Mouse (Mus musculus): ENCODE results near the gene Rptor. TPM values are rescaled to one million over a fixed set of nuclear protein-coding genes. Genes with fewer than 3 reads are reported as not detected.

Rptor gene
- polyA plus RNA-seq, 1 experiment from 2014 or later, result 13.3 TPM

DNA sequence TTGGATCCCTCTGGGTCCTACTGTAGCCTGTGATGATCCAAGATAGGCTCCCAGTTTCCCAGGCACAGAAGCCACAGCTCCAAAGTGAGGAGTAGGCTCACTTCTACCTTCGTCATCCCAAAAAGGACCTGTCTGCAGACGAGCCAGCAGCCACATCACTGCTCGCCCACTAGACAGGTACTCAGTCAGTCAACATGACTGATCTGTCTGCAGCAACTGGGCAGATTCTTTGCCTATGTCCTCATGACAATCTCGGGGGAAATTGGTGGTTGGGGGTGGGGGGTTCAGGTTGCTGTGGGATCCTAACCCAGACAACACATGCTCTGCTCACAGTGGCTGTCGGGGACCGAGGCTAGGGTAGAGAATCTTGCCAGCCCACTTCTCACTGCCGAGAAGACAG lies 194.1 kb downstream of the Rptor start:
- H3K27ac ChIP-seq (ENCODE audit: poor library complexity, severe bottlenecking), result no peak overlapping the region

GRCm38 (mm10) chr11:119799536-119799935 lies 196.8 kb downstream of the Rptor start:
- Histone ChIP-seq H3K4me1 (replicated peaks) (peaks cover 41% of the 10 kb centered on the region), H3K9ac (no peak overlapping the region), H3K36me3 (peaks cover 17% of the 10 kb centered on the region; the same call in 1 of the 2 replicates), H3K27ac (ENCODE audit: poor library complexity, severe bottlenecking) (no peak overlapping the region), H3K27me3 (replicated peaks) (no peaks in the 10 kb centered on the region), H3K4me3 (no peak overlapping the region), H3K4me2 (no peak overlapping the region), H3K9me3 (replicated peaks) (no peaks in the 10 kb centered on the region)
- ATAC-seq (ENCODE audit: insufficient number of reproducible peaks, low FRiP score), result no peak
- WGBS, result 53% methylated on average over 2 of the region's 2 CpGs

More for the DNA sequence above, 194.1 kb downstream of the Rptor start:
- Histone ChIP-seq H3K9me3 (replicated peaks) (no peaks in the 10 kb centered on the region), H3K9ac (no peak overlapping the region), H3K4me3 (no peak overlapping the region), H3K4me2 (no peak overlapping the region), H3K36me3 (peaks cover 6% of the 10 kb centered on the region; the same call in 1 of the 2 replicates), H3K4me1 (replicated peaks) (peaks cover 45% of the 10 kb centered on the region), H3K27me3 (replicated peaks) (no peaks in the 10 kb centered on the region)
- ATAC-seq (ENCODE audit: insufficient number of reproducible peaks, low FRiP score), result no peak
- WGBS, result 70% methylated on average over 7 of the region's 7 CpGs

- H3K27ac ChIP-seq (ENCODE audit: poor library complexity, severe bottlenecking), result no peak overlapping the region
- H3K27me3 ChIP-seq (replicated peaks), result no peaks in the 10 kb centered on the region
- H3K4me3 ChIP-seq, result no peak overlapping the region
- no peak overlapping the region for H3K4me2 ChIP-seq
- H3K9me3 ChIP-seq (replicated peaks), result no peaks in the 10 kb centered on the region
- no peak for ATAC-seq (ENCODE audit: insufficient number of reproducible peaks, low FRiP score)
- WGBS, result 71% methylated on average over 1 of the region's 1 CpGs
- H3K36me3 ChIP-seq, result peaks cover 17% of the 10 kb centered on the region; the same call in 1 of the 2 replicates
- H3K9ac ChIP-seq, result no peak overlapping the region
- peaks cover 25% of the 10 kb centered on the region for H3K4me1 ChIP-seq (replicated peaks)
Observed at GRCm38 (mm10) chr11:119801855-119802254, 199.2 kb downstream of the Rptor start.

GRCm38 (mm10) chr11:119802947-119803346 lies 200.2 kb downstream of the Rptor start:
- Histone ChIP-seq H3K9ac (no peak overlapping the region), H3K27ac (ENCODE audit: poor library complexity, severe bottlenecking) (no peak overlapping the region), H3K4me2 (no peak overlapping the region), H3K36me3 (peaks cover 17% of the 10 kb centered on the region; the same call in 1 of the 2 replicates), H3K4me3 (no peak overlapping the region), H3K27me3 (replicated peaks) (no peaks in the 10 kb centered on the region), H3K9me3 (replicated peaks) (no peaks in the 10 kb centered on the region), H3K4me1 (replicated peaks) (peaks cover 32% of the 10 kb centered on the region)
- 57% methylated on average over 7 of the region's 7 CpGs for WGBS
- no peak for ATAC-seq (ENCODE audit: insufficient number of reproducible peaks, low FRiP score)

- Histone ChIP-seq H3K4me1 (replicated peaks) (peaks cover 35% of the 10 kb centered on the region), H3K4me3 (no peak overlapping the region), H3K27me3 (replicated peaks) (no peaks in the 10 kb centered on the region), H3K4me2 (no peak overlapping the region), H3K9ac (no peak overlapping the region), H3K9me3 (replicated peaks) (no peaks in the 10 kb centered on the region), H3K36me3 (peaks cover 15% of the 10 kb centered on the region; the same call in 1 of the 2 replicates), H3K27ac (ENCODE audit: poor library complexity, severe bottlenecking) (no peak overlapping the region)
- 87% methylated on average over 3 of the region's 3 CpGs for WGBS
- no peak for ATAC-seq (ENCODE audit: insufficient number of reproducible peaks, low FRiP score)
Observed at GRCm38 (mm10) chr11:119804392-119804791, 201.7 kb downstream of the Rptor start.

- no peak overlapping the region for H3K27ac ChIP-seq (ENCODE audit: poor library complexity, severe bottlenecking)
- no peaks in the 10 kb centered on the region for H3K27me3 ChIP-seq (replicated peaks)
- no peak overlapping the region for H3K4me2 ChIP-seq
- no peak for ATAC-seq (ENCODE audit: insufficient number of reproducible peaks, low FRiP score)
- no peak overlapping the region for H3K9ac ChIP-seq
- H3K36me3 ChIP-seq, result peaks cover 15% of the 10 kb centered on the region; the same call in 1 of the 2 replicates
- peaks cover 37% of the 10 kb centered on the region for H3K4me1 ChIP-seq (replicated peaks)
- no peaks in the 10 kb centered on the region for H3K9me3 ChIP-seq (replicated peaks)
- WGBS, result 86% methylated on average over 10 of the region's 10 CpGs
- no peak overlapping the region for H3K4me3 ChIP-seq
Observed at GRCm38 (mm10) chr11:119805112-119805750, 202.5 kb downstream of the Rptor start.

DNA sequence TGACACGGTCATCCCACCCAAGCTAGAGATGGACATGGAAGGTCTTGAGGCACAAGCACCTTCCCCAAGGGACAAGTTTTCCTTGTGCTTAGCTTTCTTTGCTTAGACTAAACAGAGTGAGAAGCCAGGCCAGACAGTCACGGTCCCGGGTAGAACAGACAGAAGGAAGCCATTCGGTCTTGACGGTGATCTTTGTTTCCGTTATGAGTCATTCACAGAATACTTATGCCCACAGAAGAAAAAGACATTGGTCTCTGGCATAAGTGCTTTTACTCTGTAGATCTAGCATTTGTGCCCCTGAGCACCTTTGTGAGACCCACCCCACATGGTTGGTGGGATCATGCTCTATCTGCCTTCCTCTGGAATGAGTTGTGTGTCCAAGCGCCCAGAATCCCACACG lies 203.8 kb downstream of the Rptor start:
- 78% methylated on average over 8 of the region's 8 CpGs for WGBS
- Histone ChIP-seq H3K9me3 (replicated peaks) (no peaks in the 10 kb centered on the region), H3K27me3 (replicated peaks) (no peaks in the 10 kb centered on the region), H3K36me3 (peaks cover 17% of the 10 kb centered on the region; the same call in 1 of the 2 replicates), H3K27ac (ENCODE audit: poor library complexity, severe bottlenecking) (no peak overlapping the region), H3K4me1 (replicated peaks) (peaks cover 35% of the 10 kb centered on the region), H3K4me3 (no peak overlapping the region), H3K4me2 (no peak overlapping the region), H3K9ac (no peak overlapping the region)
- no peak for ATAC-seq (ENCODE audit: insufficient number of reproducible peaks, low FRiP score)

DNA sequence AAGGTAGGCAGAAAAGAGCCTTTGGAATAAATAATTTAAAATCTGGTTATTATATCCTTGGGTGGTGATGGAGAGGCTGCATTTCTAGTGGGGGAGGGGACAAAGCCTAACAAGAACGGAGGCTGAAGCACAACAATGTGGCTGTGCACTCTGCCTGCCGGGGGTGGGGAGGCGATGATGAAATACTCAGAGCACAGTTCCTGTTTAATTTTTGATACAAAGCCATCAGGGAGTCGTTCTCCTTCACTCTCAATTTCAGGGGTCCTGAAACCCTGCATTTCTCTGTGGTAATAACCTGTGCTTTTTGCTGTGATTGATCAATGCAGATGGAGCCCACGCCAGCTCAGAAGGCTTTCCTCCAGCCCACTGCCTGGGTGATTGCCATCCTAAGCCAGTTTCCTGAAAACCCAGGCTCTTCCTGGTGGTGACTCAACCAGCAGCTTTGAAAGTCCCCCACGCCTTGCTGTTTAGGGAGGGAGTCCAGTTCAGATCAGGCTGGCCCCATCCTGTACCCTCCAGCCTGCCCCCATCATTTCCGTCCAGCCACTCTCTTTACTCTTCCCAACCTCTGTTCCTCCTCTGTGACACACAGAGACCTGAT lies 204.8 kb downstream of the Rptor start:
- Histone ChIP-seq H3K27me3 (replicated peaks) (no peaks in the 10 kb centered on the region), H3K4me2 (no peak overlapping the region), H3K36me3 (peaks cover 20% of the 10 kb centered on the region), H3K4me3 (no peak overlapping the region), H3K4me1 (replicated peaks) (peaks cover 28% of the 10 kb centered on the region), H3K9me3 (replicated peaks) (no peaks in the 10 kb centered on the region), H3K27ac (ENCODE audit: poor library complexity, severe bottlenecking) (no peak overlapping the region), H3K9ac (no peak overlapping the region)
- 66% methylated on average over 7 of the region's 7 CpGs for WGBS
- ATAC-seq (ENCODE audit: insufficient number of reproducible peaks, low FRiP score), result no peak

GRCm38 (mm10) chr11:119808647-119809280 lies 206.1 kb downstream of the Rptor start:
- ATAC-seq (ENCODE audit: insufficient number of reproducible peaks, low FRiP score), result no peak
- no peaks in the 10 kb centered on the region for H3K27me3 ChIP-seq (replicated peaks)
- no peak overlapping the region for H3K4me2 ChIP-seq
- H3K9me3 ChIP-seq (replicated peaks), result no peaks in the 10 kb centered on the region
- H3K4me3 ChIP-seq, result no peak overlapping the region
- no peak overlapping the region for H3K9ac ChIP-seq
- H3K36me3 ChIP-seq, result peaks cover 19% of the 10 kb centered on the region
- peaks cover 16% of the 10 kb centered on the region for H3K4me1 ChIP-seq (replicated peaks)
- no peak overlapping the region for H3K27ac ChIP-seq (ENCODE audit: poor library complexity, severe bottlenecking)
- WGBS, result 89% methylated on average over 10 of the region's 10 CpGs

DNA sequence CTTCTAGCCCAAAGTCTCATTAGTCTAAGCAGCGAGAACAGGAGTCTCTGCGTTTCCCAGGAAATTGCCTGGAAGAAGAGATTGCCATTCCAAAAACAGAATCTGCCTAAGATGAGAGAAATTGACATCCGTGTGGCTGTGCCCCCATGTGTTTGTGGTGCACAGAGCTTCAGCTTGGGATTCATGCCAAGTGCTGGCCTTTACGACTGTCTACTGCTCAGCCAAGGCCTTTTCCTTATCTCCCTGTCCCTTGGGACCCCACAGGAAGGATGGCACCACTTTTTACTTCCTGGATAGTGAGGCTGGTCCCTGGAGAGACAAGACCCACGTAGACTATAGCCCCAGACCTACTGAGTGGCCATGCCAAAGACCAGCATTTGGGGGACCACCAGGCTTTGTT lies 206.6 kb downstream of the Rptor start:
- no peak overlapping the region for H3K9ac ChIP-seq
- H3K4me1 ChIP-seq (replicated peaks), result peaks cover 16% of the 10 kb centered on the region
- H3K36me3 ChIP-seq, result peaks cover 19% of the 10 kb centered on the region
- H3K9me3 ChIP-seq (replicated peaks), result no peaks in the 10 kb centered on the region
- no peak overlapping the region for H3K27ac ChIP-seq (ENCODE audit: poor library complexity, severe bottlenecking)
- 66% methylated on average over 5 of the region's 5 CpGs for WGBS
- no peaks in the 10 kb centered on the region for H3K27me3 ChIP-seq (replicated peaks)
- no peak overlapping the region for H3K4me3 ChIP-seq
- H3K4me2 ChIP-seq, result no peak overlapping the region
- ATAC-seq (ENCODE audit: insufficient number of reproducible peaks, low FRiP score), result no peak

DNA sequence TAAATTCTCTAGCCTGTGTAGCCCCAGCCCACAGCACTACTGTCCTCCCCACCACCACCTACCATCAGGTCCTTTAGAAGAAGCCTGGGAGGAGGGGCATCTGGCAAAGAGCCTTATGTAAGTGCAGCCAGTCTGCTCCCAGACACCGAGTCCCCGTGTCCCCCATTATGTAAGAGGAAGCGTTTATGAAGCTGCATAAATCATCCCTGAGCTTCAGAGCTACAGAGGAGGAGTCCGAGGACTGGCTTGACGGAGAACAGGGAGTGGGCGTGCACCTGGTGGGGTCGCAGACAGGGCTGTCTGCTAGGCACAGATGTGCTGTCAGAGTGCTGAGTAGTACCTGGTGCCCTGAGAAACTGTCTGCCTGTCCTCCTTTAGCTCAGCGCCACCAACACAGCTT lies 208.3 kb downstream of the Rptor start:
- Histone ChIP-seq H3K4me3 (no peak overlapping the region), H3K4me2 (no peak overlapping the region), H3K4me1 (replicated peaks) (peaks cover 17% of the 10 kb centered on the region; the same call in 1 of the 2 replicates), H3K27ac (ENCODE audit: poor library complexity, severe bottlenecking) (no peak overlapping the region), H3K36me3 (peaks cover 19% of the 10 kb centered on the region), H3K27me3 (replicated peaks) (no peaks in the 10 kb centered on the region), H3K9me3 (replicated peaks) (no peaks in the 10 kb centered on the region), H3K9ac (no peak overlapping the region)
- 85% methylated on average over 8 of the region's 8 CpGs for WGBS
- ATAC-seq (ENCODE audit: insufficient number of reproducible peaks, low FRiP score), result no peak

All from heart, embryonic 12.5 days (tissue).